8 mouse cellular contexts compared by ENCODE assay signal in the genomic region with DNA sequence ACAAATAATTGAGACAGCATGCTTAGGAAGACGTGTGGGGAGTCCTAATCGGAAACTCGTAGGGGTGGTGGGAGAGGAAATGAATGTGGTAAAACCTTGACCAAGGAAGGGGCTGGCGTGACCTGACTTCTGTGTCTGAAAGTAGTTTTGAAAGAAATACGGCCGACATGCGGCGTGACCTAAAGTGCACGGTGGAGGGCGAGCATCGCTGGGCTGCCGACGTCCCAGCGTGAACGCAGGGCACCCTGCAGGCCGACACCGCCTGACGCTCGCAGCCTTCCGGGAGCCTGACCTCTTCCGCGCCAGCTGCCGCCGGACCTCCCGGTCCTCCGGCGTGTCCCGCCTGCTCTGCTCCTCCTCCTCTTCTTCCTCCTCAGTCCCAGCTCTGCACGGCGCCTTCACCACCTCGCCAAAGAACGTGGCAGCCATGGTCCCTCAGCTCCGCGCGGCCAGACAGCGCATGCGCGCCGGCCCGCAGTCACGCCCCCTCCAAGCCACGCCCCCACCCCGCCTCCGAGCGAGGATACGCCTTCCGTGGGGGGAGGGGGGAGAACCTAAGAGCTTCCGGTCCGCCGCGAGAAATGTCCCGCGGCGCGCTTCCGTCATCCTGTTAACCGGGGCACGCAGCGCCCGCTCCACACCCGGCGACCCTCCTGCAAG. TPM values are rescaled to one million over a fixed set of nuclear protein-coding genes. Genes with fewer than 3 reads are reported as not detected.
A peak's percentile ranks its signal among the peaks of the same experiment; 100 is the strongest.
DNase-seq lines count a peak whose midpoint lies in the region; ATAC-seq and TF ChIP-seq lines count a peak whose summit lies in the region.

Psmg1 (minus strand) TSS at position 499 of the 660 bp plus-strand sequence.

- TF ChIP-seq CTCF in MEL (IDR thresholded peaks at IDR 0.05 in 2 of 3, conservative IDR thresholded peaks at IDR 0.05 in 1 of 3; ENCODE audit: control insufficient read depth in 1 of 3, insufficient read depth in 1 of 3, low read depth in 2 of 3, low read length in 3 of 3, poor library complexity in 1 of 3, severe bottlenecking in 1 of 3) = 0 out of 6 replicates have a peak, but pooled peaks of 1 of the 3 experiments have one; percentile 8
- no peak for TF ChIP-seq CTCF in cerebellum, adult 2 months (IDR thresholded peaks at IDR 0.05; ENCODE audit: borderline replicate concordance, insufficient read depth, low read depth, low read length)

- no peak for TF ChIP-seq RAD21 in MEL (IDR thresholded peaks at IDR 0.05; ENCODE audit: low read depth, low read length)

- H3K9ac ChIP-seq in MEL (ENCODE audit: control insufficient read depth, low read depth, low read length, poor library complexity, severe bottlenecking) = peak within 1 kb of the TSS; percentile 88
- H3K9ac ChIP-seq in lung, embryonic 16.5 days (ENCODE audit: low read length) = peak within 1 kb of the TSS; percentile 86

- peaks cover 0 to 8% of the 10 kb centered on the region in 2 experiments; a peak in 2 of 4 replicates for H3K36me3 ChIP-seq in MEL (ENCODE audit: control insufficient read depth in 1 of 2, insufficient read depth in 2 of 2, low read length in 2 of 2)
- peaks cover 9% of the 10 kb centered on the region for H3K36me3 ChIP-seq in lung, embryonic 16.5 days (ENCODE audit: control insufficient read depth, insufficient read depth, low read length)

- TF ChIP-seq EP300 in MEL (IDR thresholded peaks at IDR 0.05; ENCODE audit: low read depth in 1 of 2, low read length in 2 of 2) = peak in 1 of 2 experiments; percentile 22; a peak in 1 of 4 replicates

- DNase-seq in MEL (ENCODE audit: low read depth, low spot score) = peak; percentile 96
- DNase-seq in cerebellum, adult 2 months = peak; percentile 94 to 98
- peak; percentile 97 for DNase-seq in forelimb bud, embryonic 11.5 days (ENCODE audit: low read depth, low spot score)
- peak; percentile 94 for DNase-seq in layer of hippocampus, adult 9-10 months (ENCODE audit: low spot score)
- DNase-seq in ovary, postnatal 10 days (ENCODE audit: low spot score) = peak; percentile 98
- DNase-seq in thymus, postnatal 10 days (ENCODE audit: low spot score in 2 of 2) = peak; percentile 94 to 99

- peak; percentile 94 to 98 for TF ChIP-seq POLR2A in MEL (IDR thresholded peaks at IDR 0.05; ENCODE audit: control insufficient read depth in 1 of 2, insufficient read depth in 1 of 2, low read depth in 1 of 2, low read length in 2 of 2, poor library complexity in 1 of 2)
- TF ChIP-seq POLR2A in cerebellum, adult 2 months (IDR thresholded peaks at IDR 0.05; ENCODE audit: borderline replicate concordance, insufficient read depth, low read length) = peak; percentile 99

- H3K4me1 ChIP-seq in MEL (ENCODE audit: control insufficient read depth in 1 of 2, insufficient read depth in 2 of 2, low read length in 2 of 2) = peaks cover 0 to 2% of the 10 kb centered on the region in 2 experiments; a peak in 1 of 4 replicates
- H3K4me1 ChIP-seq in cerebellum, adult 2 months (ENCODE audit: control insufficient read depth, insufficient read depth, low read length) = no peaks in the 10 kb centered on the region
- H3K4me1 ChIP-seq in lung, embryonic 16.5 days (replicated peaks; ENCODE audit: control insufficient read depth, insufficient read depth, low read length) = peaks cover 10% of the 10 kb centered on the region; the same call in 1 of the 2 replicates

- H3K79me2 ChIP-seq in MEL (ENCODE audit: control insufficient read depth, insufficient read depth, low read length, poor library complexity) = peaks cover 12% of the 10 kb centered on the region

- peak within 1 kb of the TSS; percentile 67 for H3K4me2 ChIP-seq in lung, embryonic 16.5 days (ENCODE audit: low read depth, low read length)

- peak within 1 kb of the TSS; percentile 60 for H3K27ac ChIP-seq in MEL (ENCODE audit: control insufficient read depth, low read depth, low read length)
- H3K27ac ChIP-seq in cerebellum, adult 2 months (ENCODE audit: insufficient read depth, low read length) = peak within 1 kb of the TSS; percentile 80
- H3K27ac ChIP-seq in lung, embryonic 16.5 days (ENCODE audit: low read length) = peak within 1 kb of the TSS; percentile 72

- no peaks in the 10 kb centered on the region for H3K27me3 ChIP-seq in MEL (ENCODE audit: control insufficient read depth in 1 of 2, insufficient read depth in 2 of 2, low read length in 2 of 2)
- H3K27me3 ChIP-seq in cerebellum, adult 2 months (ENCODE audit: control insufficient read depth, insufficient read depth, low read length) = no peaks in the 10 kb centered on the region
- H3K27me3 ChIP-seq in lung, embryonic 16.5 days (ENCODE audit: control insufficient read depth, insufficient read depth, low read depth, low read length) = no peaks in the 10 kb centered on the region

- H3K4me3 ChIP-seq in MEL (ENCODE audit: control insufficient read depth in 1 of 2, insufficient read depth in 1 of 2, low read depth in 2 of 2, low read length in 2 of 2) = peak within 1 kb of the TSS; percentile 88 to 95
- H3K4me3 ChIP-seq in cerebellum, adult 2 months (replicated peaks; ENCODE audit: insufficient read depth, low read depth, low read length) = peak within 1 kb of the TSS; percentile 92
- peak within 1 kb of the TSS; percentile 78 for H3K4me3 ChIP-seq in lung, embryonic 16.5 days (ENCODE audit: low read length)

- 1% methylated on average over 62 of the region's 62 CpGs for WGBS in cerebellum, adult 2 months
- WGBS in lung, embryonic 16.5 days = under 1% methylated on average over 62 of the region's 62 CpGs

- no peaks in the 10 kb centered on the region for H3K9me3 ChIP-seq in MEL (replicated peaks; ENCODE audit: insufficient read depth, low read length)
- no peaks in the 10 kb centered on the region for H3K9me3 ChIP-seq in lung, embryonic 16.5 days (ENCODE audit: control insufficient read depth, low read length)

- ATAC-seq in hematopoietic stem cell, adult 5-6 weeks (replicated peaks in 1 of 2; ENCODE audit: insufficient read depth in 1 of 2, low FRiP score in 2 of 2, low TSS enrichment in 1 of 2, low read depth in 1 of 2, poor library complexity in 2 of 2, severe bottlenecking in 2 of 2) = peak; percentile 82 to 87
- ATAC-seq in lung, embryonic 16.5 days (ENCODE audit: low read depth) = peak; percentile 95

TF ChIP-seq in MEL, 35 proteins besides CTCF, POLR2A, EP300 and RAD21:
- TF ChIP-seq GATA1 (IDR thresholded peaks at IDR 0.05; ENCODE audit: low read depth, low read length) (no peak), MEF2A (IDR thresholded peaks at IDR 0.05; ENCODE audit: extremely low read depth, insufficient replicate concordance, low read depth, low read length, poor library complexity, severe bottlenecking) (0 out of 2 replicates have a peak, but pooled peaks have one; percentile 11), TCF12 (IDR thresholded peaks at IDR 0.05; ENCODE audit: low read depth, low read length) (peak; percentile 80), MXI1 (IDR thresholded peaks at IDR 0.05; ENCODE audit: low read depth, low read length) (peak; percentile 76), ETS1 (IDR thresholded peaks at IDR 0.05; ENCODE audit: low read depth, low read length) (peak; percentile 49; the same call in 1 of the 2 replicates), MAZ (IDR thresholded peaks at IDR 0.05; ENCODE audit: low read depth, low read length) (peak; percentile 93; the same call in 1 of the 2 replicates), UBTF (IDR thresholded peaks at IDR 0.05; ENCODE audit: borderline replicate concordance, insufficient read depth, low read depth, low read length) (0 out of 2 replicates have a peak, but pooled peaks have one; percentile 89), ZC3H11A (IDR thresholded peaks at IDR 0.05; ENCODE audit: low read depth, low read length) (no peak), CHD1 (IDR thresholded peaks at IDR 0.05; ENCODE audit: low read depth, low read length) (no peak), USF2 (IDR thresholded peaks at IDR 0.05; ENCODE audit: borderline replicate concordance in 1 of 2, insufficient read depth in 1 of 2, low read depth in 1 of 2, low read length in 2 of 2) (no peak), MAX (IDR thresholded peaks at IDR 0.05; ENCODE audit: low read length) (peak; percentile 29; the same call in 1 of the 2 replicates), ZMIZ1 (IDR thresholded peaks at IDR 0.05; ENCODE audit: low read depth, low read length) (peak; percentile 92), POLR2AphosphoS2 (IDR thresholded peaks at IDR 0.05; ENCODE audit: low read length) (peak; percentile 98), NRF1 (IDR thresholded peaks at IDR 0.05; ENCODE audit: insufficient read depth, low read depth, low read length, poor library complexity, severe bottlenecking) (peak; percentile 87), MYC (IDR thresholded peaks at IDR 0.05; ENCODE audit: low read depth, low read length) (0 out of 2 replicates have a peak, but pooled peaks have one; percentile 42), USF1 (IDR thresholded peaks at IDR 0.05; ENCODE audit: low read depth, low read length) (peak; percentile 57), TBP (IDR thresholded peaks at IDR 0.05; ENCODE audit: low read depth, low read length) (peak; percentile 71; the same call in 1 of the 2 replicates), ELF1 (IDR thresholded peaks at IDR 0.05; ENCODE audit: low read depth, low read length) (peak; percentile 90), CHD2 (IDR thresholded peaks at IDR 0.05; ENCODE audit: low read length) (peak; percentile 66), SIN3A (IDR thresholded peaks at IDR 0.05; ENCODE audit: low read length) (peak; percentile 93), GABPA (IDR thresholded peaks at IDR 0.05; ENCODE audit: low read depth, low read length) (no peak), NELFE (IDR thresholded peaks at IDR 0.05; ENCODE audit: low read depth, low read length) (peak; percentile 96), E2F4 (IDR thresholded peaks at IDR 0.05; ENCODE audit: borderline replicate concordance, low read depth, low read length) (no peak), HCFC1 (IDR thresholded peaks at IDR 0.05; ENCODE audit: low read depth, low read length) (peak; percentile 93), KAT2A (conservative IDR thresholded peaks at IDR 0.05; ENCODE audit: low read depth, low read length) (peak; percentile 49; the same call in 1 of the 2 replicates), RCOR1 (IDR thresholded peaks at IDR 0.05; ENCODE audit: low read depth, low read length) (no peak), JUND (IDR thresholded peaks at IDR 0.05; ENCODE audit: low read depth, low read length) (no peak)

RNA-seq across cellular contexts. Expression of gene Psmg1, which starts in this region (rescaled TPM):
- total RNA-seq in MEL (2012; rRNA removed) = 112 and 115 TPM in 2 replicates
- 100 to 1,000 TPM in 1 of 2 experiments, not detected in 1; 169 TPM for polyA plus RNA-seq in MEL (2012; ENCODE audit: insufficient read depth in 1 of 2, insufficient read length in 2 of 2, low read depth in 1 of 2, low replicate concordance in 2 of 2, missing spikeins in 1 of 2)
- 28.8 and 29.3 TPM in 2 replicates for polyA plus RNA-seq in cerebellum, adult 2 months (2012; rRNA removed)
- total RNA-seq in hematopoietic stem cell, adult 5-6 weeks (2017) = 48.0 and 59.0 TPM in 2 replicates
- 64.7 and 67.7 TPM in 2 replicates for polyA plus RNA-seq in lung, embryonic 16.5 days (2015; fragmentation: Nextera tagmentation; extraction: Ambion mirVana)

Comparison
In these comparisons a context has a peak if more than half of its experiments do, and no peak if none do; other contexts are left out.
1. Peak in every context shown above with its lines: DNase-seq, ATAC-seq, H3K4me3 ChIP-seq and H3K27ac ChIP-seq.